Mouse (Mus musculus): ENCODE results near the gene Tmem252. TPM values are rescaled to one million over a fixed set of nuclear protein-coding genes. Genes with fewer than 3 reads are reported as not detected.
"Not testable (repeated sequence)": the region's sequence is repeated elsewhere in the genome, so short reads cannot be mapped to it uniquely, and the experiment has no call there.

Tmem252 gene
- total RNA-seq, 2 experiments from 2014 or later: not detected

GRCm38 (mm10) chr19:24676429-24676828 is 2.6 kb downstream of the Tmem252 start:
- ATAC-seq (replicated peaks; ENCODE audit: low FRiP score, poor library complexity, severe bottlenecking): no peak

- ATAC-seq (replicated peaks; ENCODE audit: low FRiP score, poor library complexity, severe bottlenecking): no peak
These were observed 3.6 kb downstream of the Tmem252 start for GRCm38 (mm10) chr19:24677242-24677984.

GRCm38 (mm10) chr19:24683016-24683720 is 9.4 kb downstream of the Tmem252 start:
- no peak for ATAC-seq (replicated peaks; ENCODE audit: low FRiP score, poor library complexity, severe bottlenecking)

GRCm38 (mm10) chr19:24686411-24686810 is 12.6 kb downstream of the Tmem252 start:
- ATAC-seq (replicated peaks; ENCODE audit: low FRiP score, poor library complexity, severe bottlenecking): no peak

- no peak for ATAC-seq (replicated peaks; ENCODE audit: low FRiP score, poor library complexity, severe bottlenecking)
These were observed 14.5 kb downstream of the Tmem252 start for GRCm38 (mm10) chr19:24688327-24688726.

- no peak for ATAC-seq (replicated peaks; ENCODE audit: low FRiP score, poor library complexity, severe bottlenecking)
These were observed 15.7 kb downstream of the Tmem252 start for GRCm38 (mm10) chr19:24689531-24689930.

- no peak for ATAC-seq (replicated peaks; ENCODE audit: low FRiP score, poor library complexity, severe bottlenecking)
These were observed 18.9 kb downstream of the Tmem252 start for GRCm38 (mm10) chr19:24692691-24693090.

GRCm38 (mm10) chr19:24697946-24698345 is 24.1 kb downstream of the Tmem252 start:
- no peak for ATAC-seq (replicated peaks; ENCODE audit: low FRiP score, poor library complexity, severe bottlenecking)

- no peak for ATAC-seq (replicated peaks; ENCODE audit: low FRiP score, poor library complexity, severe bottlenecking)
These were observed 24.8 kb downstream of the Tmem252 start for GRCm38 (mm10) chr19:24698651-24699050.

- no peak for ATAC-seq (replicated peaks; ENCODE audit: low FRiP score, poor library complexity, severe bottlenecking)
These were observed 25.4 kb downstream of the Tmem252 start for GRCm38 (mm10) chr19:24699196-24699595.

GRCm38 (mm10) chr19:24699910-24700309 is 26.1 kb downstream of the Tmem252 start:
- no peak for ATAC-seq (replicated peaks; ENCODE audit: low FRiP score, poor library complexity, severe bottlenecking)

GRCm38 (mm10) chr19:24700664-24701063 is 26.9 kb downstream of the Tmem252 start:
- no peak for ATAC-seq (replicated peaks; ENCODE audit: low FRiP score, poor library complexity, severe bottlenecking)

- no peak for ATAC-seq (replicated peaks; ENCODE audit: low FRiP score, poor library complexity, severe bottlenecking)
These were observed 27.9 kb downstream of the Tmem252 start for GRCm38 (mm10) chr19:24701716-24702115.

GRCm38 (mm10) chr19:24703168-24703567 is 29.4 kb downstream of the Tmem252 start:
- not testable (repeated sequence) for ATAC-seq (replicated peaks; ENCODE audit: low FRiP score, poor library complexity, severe bottlenecking)

GRCm38 (mm10) chr19:24703680-24704079 is 29.9 kb downstream of the Tmem252 start:
- no peak for ATAC-seq (replicated peaks; ENCODE audit: low FRiP score, poor library complexity, severe bottlenecking)

- ATAC-seq (replicated peaks; ENCODE audit: low FRiP score, poor library complexity, severe bottlenecking): no peak
These were observed 30.5 kb downstream of the Tmem252 start for GRCm38 (mm10) chr19:24704326-24704725.

- ATAC-seq (replicated peaks; ENCODE audit: low FRiP score, poor library complexity, severe bottlenecking): no peak
These were observed 31.6 kb downstream of the Tmem252 start for GRCm38 (mm10) chr19:24705395-24705794.

- no peak for ATAC-seq (replicated peaks; ENCODE audit: low FRiP score, poor library complexity, severe bottlenecking)
These were observed 33.5 kb downstream of the Tmem252 start for GRCm38 (mm10) chr19:24707071-24707906.

GRCm38 (mm10) chr19:24708032-24708431 is 34.2 kb downstream of the Tmem252 start:
- no peak for ATAC-seq (replicated peaks; ENCODE audit: low FRiP score, poor library complexity, severe bottlenecking)

- no peak for ATAC-seq (replicated peaks; ENCODE audit: low FRiP score, poor library complexity, severe bottlenecking)
These were observed 42.7 kb downstream of the Tmem252 start for GRCm38 (mm10) chr19:24716303-24717097.

All from erythroid progenitor cell, adult 5-6 weeks (primary cell).